Mouse (Mus musculus) CD4-positive, CD25-positive, alpha-beta regulatory T cell, adult 4 months (primary cell): Measurements from ENCODE around the gene Pif1. TPM values are rescaled to one million over a fixed set of nuclear protein-coding genes. Genes with fewer than 3 reads are reported as not detected.
A peak's percentile ranks its signal among the peaks of the same experiment; 100 is the strongest.

ENCODE experiments used
- ATAC-seq: one replicate; pipeline ENCODE4 v1.8.0; 2017
- polyA plus RNA-seq, 2 experiments: library from polyadenylated mRNA; unstranded; fragments of 100-300 nt; shearing (Covaris generic); gene quantifications; one replicate each; pipeline ENCODE4 v1.2.1; 2017

Pif1 gene
- polyA plus RNA-seq, 2 experiments from 2014 or later = 0.73 to 1.1 TPM

DNA sequence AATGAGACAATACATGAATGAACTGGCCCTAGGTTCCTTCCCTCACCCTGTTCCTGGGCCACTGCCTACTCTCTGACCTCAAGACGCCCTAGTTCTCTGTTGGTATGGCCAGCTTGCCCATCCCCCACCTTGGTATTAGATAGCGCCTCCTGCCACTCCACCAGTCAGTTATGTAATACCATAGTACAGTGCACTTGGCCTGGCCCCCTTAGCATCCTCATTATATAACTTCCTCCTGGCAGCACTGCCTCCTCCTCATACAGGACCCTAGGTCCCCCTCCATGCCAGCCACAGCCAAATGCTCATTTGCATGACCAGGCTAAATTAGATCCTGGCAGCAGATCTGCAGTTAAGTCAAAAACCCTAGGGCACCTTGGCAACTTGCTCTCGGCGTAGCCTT lies 25.9 kb upstream of the Pif1 start:
- ATAC-seq = no peak

DNA sequence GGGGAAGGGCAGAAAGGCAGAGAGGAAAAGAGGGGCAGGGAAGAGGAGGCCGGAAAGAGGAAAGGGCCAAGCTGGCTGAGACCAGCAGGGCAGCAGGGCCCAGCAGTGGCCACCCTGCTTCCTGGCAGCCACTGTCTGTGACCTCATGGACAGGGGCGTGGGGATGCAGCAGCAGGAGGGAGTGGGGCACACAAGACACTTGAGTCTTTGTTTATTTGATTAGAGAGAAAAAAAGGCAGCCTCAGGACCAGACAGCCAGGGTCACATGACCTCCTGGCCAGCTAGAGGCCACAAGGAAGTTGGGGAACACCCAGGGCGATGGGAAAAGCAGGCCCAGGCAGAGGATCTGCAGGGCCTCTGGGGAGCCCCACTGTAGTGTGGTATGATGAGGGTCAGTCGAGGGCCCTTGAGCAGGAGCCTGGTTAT lies 24.9 kb upstream of the Pif1 start:
- ATAC-seq = no peak

DNA sequence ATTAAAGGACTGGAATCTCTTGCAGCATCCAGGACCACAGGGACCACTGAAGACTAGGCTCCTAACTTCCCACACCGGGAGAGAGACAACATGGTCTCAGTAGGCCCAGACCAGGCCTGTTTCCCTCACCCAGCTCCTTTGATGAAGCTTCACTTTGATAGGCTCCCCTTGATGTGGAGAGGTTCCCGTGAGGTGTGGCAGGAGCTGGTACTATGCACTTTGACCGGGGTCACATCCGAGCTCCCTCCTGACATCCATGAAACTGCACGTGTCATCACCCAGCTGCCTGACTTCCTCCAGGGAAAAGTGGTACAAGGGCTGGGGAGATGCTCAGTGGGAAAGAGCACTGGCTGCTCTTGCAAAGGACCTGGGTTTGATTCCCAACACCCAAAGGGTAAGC lies 23.9 kb upstream of the Pif1 start:
- ATAC-seq = no peak

DNA sequence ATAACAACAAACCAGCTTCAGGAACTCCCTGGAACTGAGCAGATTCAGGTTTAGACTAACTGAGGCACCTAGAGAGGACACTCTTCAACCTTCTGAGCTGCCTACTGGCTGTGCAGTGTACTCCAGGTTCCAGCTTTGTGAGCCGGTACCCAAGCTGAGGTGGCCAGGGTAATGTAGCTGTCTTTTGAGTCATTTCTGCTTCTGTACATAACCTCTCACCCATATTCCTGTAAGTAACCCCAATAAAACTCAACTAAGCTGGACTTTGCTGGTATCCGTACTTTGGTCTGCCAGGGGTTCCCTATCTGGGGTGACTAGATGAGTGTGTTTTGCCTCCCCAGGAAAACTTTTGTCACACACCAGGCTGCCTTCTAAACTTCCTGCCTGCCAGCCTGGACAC lies 22.3 kb upstream of the Pif1 start:
- no peak for ATAC-seq

DNA sequence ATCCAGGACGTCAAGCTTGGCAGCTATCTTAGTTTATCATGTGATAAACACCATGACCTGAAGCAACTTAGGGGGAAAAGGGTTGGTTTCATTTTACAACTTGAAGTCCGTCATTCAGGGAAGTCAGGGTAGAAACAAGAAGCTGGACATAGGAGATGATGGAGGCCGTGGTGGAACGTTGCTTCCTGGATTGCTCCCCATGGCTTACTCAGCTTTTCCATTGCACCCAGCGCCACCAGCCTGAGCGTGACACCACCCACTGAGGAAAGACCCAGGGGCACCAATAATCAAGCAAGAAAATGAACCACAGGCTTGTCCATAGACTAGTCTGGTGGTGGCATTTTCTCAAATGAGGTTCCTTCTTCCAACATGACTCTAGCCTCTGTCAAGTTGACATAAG lies 18.2 kb upstream of the Pif1 start:
- no peak for ATAC-seq

DNA sequence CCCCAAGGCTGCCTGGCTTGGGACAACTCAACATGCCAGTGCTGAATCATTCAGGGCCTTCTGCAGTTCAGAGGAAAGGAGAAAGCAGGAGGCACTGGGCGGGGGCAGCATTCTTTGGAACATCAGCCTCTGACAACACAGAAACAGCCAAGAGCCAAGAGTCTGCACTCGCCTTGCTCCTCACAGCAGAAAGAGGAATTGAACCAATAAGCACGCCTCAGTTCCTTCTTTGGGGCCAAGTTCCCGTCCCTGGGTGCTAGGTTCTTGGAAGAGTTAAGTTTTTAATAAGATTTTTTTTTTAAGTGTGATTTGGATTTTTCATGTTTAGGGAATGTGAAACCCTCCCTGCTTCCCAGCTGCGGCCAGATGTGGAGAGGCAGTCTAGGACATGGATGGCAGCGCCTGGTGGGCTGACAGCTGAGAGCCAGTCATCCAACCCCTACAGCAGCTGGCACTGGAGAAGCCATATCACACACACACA lies 17.4 kb upstream of the Pif1 start:
- ATAC-seq = no peak

DNA sequence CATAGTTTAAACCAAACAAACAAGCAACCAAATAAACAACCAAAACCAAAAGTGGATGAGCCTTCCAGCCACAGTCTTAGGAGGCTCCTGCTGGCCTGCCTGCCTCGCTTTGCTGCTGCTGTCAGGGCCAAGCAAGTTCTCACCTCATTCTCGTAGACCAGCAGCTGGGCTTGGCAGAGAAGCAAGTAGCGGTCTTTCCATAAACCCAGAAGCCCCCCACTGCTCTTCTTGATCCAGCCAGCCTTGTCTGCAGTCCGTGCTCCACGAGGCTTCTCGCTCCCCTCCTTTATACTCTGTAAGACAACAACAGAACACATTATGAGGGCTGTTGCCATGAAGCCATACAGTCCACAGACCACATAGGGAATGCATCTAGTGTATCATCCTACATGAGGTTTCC lies 14.1 kb upstream of the Pif1 start:
- no peak for ATAC-seq

DNA sequence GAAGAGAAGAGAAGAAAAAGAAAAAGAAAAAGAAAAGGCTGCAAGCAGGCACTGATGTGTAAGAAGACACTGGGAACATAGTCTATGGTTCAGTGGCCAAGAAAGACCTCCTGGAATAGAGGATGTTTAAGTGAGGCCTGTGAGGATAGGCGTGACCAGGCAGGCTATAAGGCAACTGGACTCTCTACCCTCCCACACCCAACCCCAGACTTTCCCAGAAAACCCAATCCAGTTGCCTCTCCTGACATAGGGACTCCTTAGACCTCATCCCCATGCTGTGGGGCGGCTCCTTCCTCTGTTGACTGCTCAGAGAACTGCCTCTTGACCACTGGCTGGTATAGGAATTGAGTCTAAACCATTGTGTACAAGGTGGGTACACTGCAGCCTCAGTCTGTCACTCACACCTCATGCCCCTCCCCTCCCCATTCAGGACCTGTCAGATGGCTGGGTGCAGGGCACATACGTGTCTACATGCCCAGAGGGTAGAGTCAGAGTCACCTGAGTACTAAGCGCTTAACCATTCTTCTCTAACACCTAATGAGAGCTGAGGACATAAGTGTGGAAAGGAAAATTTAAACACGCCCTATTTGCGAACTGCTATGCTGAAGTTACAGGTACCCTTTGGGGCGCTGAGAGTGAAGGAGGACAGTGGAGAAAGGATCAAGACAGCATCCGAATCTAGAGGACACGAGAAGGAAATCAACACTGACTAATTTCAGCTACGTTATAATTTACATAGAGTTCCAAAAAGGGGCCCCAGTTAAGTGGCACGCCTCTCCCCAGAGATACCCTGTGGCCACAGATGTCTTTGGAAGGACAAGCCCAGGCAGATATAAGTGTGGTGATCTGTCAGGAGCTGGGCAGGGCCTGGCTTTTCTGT lies 12.2 kb upstream of the Pif1 start:
- ATAC-seq = no peak

DNA sequence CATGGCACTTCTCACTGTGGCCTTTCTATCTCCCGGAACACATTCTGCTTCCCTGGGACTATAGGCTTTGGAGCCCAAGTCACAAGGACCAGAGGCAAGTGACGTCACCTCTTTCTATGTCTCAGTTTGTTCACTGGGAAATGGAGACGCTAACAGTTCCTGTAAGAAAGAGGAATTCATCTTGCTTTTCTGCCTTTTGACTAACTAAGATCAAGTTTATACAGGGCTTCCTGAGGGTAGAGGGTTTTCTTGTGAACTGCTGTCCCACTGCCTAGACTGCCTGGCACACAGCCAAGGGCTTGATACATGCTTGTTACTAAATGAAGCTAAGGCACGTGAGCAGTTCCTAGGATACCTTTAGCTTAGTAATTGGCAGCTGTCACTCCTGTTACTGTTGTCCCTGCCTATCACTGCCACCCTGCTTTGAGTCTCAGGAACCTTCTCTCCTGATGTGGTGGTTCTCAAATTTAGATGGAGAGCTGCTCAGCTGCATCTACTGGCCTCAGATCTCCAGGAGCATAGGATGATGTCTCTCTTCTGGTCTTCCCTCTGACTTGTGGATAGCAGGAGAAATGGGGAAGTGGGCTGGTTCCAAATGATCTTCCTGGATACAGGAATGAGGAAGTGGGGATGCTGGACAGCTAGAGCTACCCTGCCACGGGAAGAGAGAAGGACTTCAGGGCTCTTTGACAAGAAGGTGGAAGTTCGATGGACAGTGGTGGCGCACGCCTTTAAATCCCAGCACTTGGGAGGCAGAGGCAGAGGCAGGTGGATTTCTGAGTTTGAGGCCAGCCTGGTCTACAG lies 11.4 kb upstream of the Pif1 start:
- ATAC-seq = no peak

DNA sequence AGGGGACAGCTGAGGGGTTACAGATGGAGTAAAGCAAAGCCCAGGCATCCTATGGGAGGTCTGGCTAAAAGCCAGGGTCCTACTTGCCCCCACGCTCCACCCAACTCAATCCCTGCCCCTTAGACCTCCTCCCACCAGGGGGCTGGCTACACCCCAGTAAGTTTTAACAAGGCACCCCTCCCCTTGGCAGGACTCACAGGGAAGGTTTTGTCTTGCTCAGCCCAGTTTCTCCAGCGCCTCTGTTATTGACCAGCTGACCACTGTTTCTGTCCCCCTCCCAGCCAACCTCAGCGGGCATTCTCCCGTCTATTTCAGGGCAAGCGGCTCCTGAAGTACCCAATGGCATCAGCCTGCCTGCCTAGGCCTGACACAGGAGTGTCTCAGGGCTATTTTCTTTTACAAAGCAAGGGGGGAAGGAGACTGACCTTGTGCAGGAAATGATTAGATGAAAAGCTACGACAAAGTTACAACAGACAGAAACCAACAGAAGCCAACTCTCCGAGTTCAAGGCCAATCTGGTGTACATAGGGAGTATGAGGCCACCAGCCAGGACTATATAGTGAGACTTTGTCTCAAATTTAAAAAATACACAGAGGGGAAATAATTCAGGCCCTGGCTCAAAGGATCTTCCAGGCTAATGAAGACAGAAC lies 10.0 kb upstream of the Pif1 start:
- ATAC-seq = no peak

DNA sequence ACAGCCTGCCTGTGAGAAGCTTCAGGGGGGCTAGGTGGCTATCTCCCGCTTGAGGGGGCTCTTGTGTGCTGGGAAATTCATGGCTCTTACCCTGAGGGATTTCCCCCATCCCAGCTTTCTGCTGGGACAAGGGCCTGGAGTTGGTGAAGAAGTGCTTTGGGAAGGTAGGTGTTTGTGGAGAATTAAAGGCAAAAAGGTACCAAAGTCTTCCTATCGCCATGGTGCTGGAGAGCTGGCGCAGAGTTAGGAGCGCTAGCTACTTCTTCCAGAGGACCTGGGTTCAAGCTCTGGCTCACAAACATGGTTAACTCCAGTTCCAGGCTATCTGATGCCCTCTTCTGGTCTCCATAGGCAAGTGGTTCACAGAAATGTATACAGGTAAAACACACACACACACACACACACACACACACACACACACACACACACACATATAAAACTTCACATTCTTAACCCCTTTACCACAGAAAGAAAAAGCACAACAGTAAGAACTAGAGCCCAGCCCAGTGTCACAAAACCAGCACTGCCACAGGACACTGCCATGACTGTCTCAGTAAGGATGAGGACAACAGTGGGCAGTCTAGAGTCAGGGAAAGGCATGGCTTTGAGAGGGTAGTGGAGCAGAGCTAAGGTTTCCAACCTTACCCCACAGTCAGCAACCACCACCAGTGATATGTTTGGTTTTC lies 9.3 kb upstream of the Pif1 start:
- no peak for ATAC-seq

DNA sequence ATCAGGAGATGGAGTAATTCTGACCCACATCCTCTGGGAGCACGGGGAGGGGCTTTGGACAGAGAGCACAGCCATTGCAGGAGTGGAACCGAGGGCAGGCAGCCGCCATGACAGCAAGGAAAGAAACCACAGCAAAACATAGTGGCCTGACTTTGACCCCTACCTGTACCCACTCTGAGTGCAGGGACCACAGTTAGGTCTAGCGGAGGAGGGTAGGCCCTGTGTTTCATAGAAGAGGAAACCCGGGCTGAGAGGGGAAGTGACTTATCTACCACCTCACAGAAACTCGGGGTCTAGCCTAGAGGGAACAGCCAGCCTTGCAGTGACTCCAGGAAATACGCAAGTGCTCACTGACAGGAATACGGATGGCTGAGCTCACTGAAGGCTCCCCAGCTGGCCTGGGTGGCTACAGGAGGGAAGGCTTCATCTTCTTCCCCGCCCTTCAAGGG lies 8.1 kb upstream of the Pif1 start:
- peak; percentile 27 for ATAC-seq

DNA sequence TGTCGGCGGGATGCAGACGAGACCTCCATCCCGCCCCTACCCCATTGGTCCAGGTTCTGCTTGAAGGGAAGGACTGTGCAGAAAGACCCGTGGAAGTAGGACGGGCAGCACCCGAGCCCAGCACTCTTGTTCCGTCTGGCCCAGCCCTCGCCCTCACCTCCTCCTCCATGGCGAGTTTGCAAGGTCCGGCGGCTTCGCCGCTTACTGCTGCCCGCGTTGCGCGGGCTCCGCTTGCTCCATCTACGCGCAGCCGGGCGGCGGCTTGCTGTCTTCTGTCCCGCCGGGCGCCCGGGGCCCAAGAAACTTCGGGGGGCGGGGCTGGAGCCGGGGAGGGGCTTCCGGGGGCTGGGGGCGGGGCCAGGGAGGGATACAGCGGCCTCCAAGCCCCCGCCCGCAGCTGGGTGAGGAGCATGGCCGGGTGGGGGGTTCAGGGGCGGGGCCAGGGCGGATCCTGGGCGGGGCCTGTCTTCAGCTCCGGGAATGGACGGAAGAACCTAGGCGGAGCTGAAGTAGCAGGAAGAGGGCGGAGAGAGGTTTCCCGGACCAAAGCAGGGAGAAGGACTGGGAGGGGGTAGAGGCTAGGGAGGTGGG lies 7.1 kb upstream of the Pif1 start, which contains the start of gene Plekho2:
TSS of gene Plekho2 (minus strand) at position 260 of the 591 bp plus-strand sequence.
- ATAC-seq = peak; percentile 73

DNA sequence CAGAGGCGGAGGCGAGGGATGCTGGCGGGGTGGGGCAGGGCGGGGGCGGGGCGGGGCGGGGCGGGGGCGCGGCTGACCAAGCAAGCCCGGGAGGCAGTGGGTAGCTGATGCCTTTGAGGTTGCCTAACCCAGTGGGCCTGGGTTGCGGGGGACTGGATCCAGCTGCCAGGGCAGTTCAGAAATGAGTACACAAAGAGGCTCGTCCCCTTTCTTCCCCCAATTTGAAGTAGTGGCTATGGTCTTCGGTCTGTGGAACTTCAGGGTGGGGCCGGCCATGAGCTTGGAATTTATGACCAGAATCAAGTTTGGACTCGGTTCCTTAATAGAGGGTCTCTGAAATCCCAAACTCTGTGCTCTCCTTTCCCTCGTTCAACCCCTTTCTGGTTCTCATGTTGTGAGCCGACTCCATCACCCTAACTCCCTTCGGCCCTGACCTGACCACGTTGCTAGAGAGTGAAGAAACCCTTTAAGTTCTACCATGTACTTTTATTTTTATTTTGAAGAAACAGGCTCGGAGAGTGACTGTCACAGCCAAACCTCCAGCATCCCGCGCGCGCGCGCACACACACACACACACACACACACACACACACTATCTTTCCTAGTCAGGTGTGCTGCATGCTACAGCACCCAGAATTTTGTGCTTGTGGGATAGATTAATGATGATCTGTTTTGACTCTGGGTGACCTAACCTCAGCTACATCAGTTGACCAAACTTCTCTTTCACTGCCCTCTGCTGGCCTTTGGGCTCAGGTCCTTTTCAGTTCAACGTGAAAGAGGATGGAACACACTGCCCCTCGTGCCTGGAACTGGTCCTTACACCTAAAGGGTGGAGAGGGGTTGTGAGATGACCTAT lies 6.3 kb upstream of the Pif1 start:
- peak; percentile 63 for ATAC-seq

DNA sequence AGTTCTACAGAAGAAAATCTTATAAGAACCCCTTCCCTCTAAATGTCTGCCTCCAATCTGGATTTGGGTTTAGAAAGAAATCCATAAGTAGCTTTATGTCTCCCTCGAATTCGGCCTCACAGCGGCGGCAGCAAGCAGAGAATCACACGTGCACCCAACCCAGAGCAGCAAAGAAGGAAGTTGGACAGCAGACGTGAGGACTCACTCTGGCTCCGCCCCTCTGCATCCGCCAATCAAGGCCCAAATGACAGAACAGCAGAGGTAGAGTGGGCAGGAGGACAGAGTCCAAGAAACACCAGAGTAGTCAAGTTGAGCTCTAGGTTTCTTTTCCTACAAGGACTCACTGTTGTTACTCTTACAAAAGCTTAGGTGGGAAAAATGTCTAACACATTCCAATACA lies 3.9 kb upstream of the Pif1 start:
- ATAC-seq = no peak

DNA sequence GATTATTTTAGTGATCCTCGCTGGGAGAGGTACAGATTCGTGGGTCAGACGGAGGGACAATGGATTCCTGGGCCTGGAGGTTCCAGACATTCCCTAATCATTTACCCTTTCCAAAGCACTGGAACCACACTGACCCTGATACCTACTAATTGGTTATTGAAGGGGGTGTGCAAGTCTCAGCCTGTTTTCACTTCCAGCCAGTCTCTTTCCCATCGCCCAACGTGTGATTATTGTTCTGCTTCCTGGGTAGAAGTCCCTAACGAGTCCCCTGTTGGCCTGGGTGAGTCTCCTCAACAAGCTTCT lies 261 bp downstream of the Pif1 start:
- ATAC-seq = no peak

DNA sequence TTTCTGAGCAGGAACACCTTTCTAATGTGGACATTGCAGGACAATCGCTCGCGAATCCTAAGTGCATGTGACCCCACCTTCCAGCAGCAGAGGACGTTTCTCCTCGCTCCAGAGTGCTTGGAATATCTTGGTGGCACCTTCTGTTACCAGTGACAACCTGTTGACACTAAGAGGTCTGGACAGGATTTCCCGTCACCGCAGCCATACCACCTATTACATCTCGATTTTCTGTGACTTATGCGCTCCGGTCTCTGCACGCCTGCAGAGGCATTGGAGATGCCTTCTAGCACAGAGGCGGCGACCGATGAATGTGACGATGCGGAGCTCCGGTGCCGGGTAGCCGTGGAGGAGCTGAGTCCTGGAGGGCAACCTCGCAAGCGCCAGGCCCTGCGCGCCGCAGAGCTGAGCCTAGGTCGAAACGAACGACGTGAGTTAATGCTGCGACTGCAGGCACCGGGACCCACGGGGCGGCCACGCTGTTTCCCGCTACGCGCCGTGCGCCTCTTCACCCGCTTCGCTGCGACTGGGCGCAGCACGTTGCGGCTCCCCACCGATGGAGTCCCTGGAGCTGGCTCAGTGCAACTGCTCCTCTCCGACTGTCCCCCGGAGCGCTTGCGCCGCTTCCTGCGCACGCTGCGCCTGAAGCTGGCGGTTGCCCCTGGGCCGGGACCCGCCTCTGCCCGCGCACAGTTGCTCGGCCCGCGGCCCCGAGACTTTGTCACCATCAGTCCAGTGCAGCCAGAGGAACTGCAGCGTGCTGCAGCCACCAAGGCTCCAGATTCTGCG lies 806 bp downstream of the Pif1 start:
- ATAC-seq = peak; percentile 33

DNA sequence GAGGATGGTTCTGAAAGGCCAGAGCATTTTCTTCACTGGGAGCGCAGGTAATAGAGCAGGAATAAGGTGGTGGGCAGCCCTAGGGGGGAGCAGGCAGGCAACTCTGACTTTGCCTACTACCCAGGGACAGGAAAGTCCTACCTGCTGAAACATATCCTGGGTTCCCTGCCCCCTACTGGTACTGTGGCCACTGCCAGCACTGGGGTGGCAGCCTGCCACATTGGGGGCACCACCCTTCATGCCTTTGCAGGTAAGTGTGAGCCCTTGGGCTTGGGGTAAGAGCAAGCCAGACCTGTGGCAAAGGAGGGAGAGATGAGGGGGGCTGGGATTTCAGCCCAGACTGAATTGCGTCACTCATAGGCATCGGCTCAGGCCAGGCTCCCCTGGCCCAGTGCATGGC lies 2.1 kb downstream of the Pif1 start:
- no peak for ATAC-seq

DNA sequence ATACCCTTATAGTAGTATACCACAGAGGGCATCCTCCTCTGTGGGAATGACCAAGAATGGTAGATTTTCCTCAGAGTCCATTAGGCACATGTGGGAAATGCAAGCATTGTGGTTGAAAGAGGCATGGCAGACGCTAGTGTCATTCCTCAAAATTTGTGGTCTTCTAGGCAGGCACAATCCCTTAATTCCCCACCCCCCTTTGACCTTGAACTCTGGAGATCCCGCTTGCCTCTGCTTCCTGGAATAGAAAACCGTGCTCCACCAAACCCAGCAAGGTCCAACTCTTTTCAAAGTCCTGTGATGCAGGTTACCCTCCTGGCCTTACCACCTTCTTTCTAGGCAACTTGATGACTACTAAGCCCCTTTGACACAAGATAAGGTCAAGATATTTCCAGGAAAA lies 5.8 kb downstream of the Pif1 start:
- no peak for ATAC-seq

DNA sequence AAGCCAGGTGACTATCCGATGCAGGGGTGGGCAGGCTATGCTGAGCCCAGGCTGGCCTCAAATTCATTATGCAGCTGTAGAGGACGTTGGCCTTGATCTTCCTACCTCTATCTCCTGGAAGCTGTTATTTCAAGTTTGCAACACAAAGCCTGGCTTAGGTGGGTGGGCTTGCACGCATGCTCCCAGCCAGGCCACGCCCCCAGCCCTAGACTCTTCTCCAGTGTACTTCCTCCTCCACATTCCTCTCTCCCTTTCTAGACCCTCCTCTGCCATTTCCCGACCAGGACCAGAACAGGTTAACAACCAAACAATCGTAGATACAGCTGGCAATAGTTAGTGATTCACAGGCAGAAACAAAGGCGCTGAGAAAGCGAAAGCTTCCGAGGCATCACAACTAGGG lies 6.6 kb downstream of the Pif1 start:
- no peak for ATAC-seq
